Mouse (Mus musculus) naive thymus-derived CD4-positive, alpha-beta T cell, adult 2 months (primary cell): Measurements from ENCODE around the gene Atxn1.

Source experiments
- DNase-seq: peaks from one replicate; pipeline ENCODE4 v3.0.0-alpha.2; 2011; ENCODE audit warnings: low read depth

Gene Atxn1

GRCm38 (mm10) chr13:45724507-45725259 is 240.1 kb downstream of the Atxn1 start:
- DNase-seq = no peak

- DNase-seq = no peak
Observed at GRCm38 (mm10) chr13:45722885-45723284, 241.9 kb downstream of the Atxn1 start.

GRCm38 (mm10) chr13:45721621-45722020 is 243.2 kb downstream of the Atxn1 start:
- no peak for DNase-seq

GRCm38 (mm10) chr13:45718850-45719249 is 246.0 kb downstream of the Atxn1 start:
- no peak for DNase-seq

- DNase-seq = no peak
Observed at GRCm38 (mm10) chr13:45715583-45716180, 249.1 kb downstream of the Atxn1 start.

- no peak for DNase-seq
Observed at GRCm38 (mm10) chr13:45710041-45710440, 254.8 kb downstream of the Atxn1 start.

GRCm38 (mm10) chr13:45709402-45709801 is 255.4 kb downstream of the Atxn1 start:
- no peak for DNase-seq

GRCm38 (mm10) chr13:45701296-45701790 is 263.5 kb downstream of the Atxn1 start:
- no peak for DNase-seq

GRCm38 (mm10) chr13:45698982-45699381 is 265.8 kb downstream of the Atxn1 start:
- DNase-seq = no peak

- no peak for DNase-seq
Observed at GRCm38 (mm10) chr13:45696009-45696408, 268.8 kb downstream of the Atxn1 start.

GRCm38 (mm10) chr13:45694921-45695437 is 269.8 kb downstream of the Atxn1 start:
- DNase-seq = no peak

- DNase-seq = no peak
Observed at GRCm38 (mm10) chr13:45693953-45694352, 270.9 kb downstream of the Atxn1 start.

GRCm38 (mm10) chr13:45693534-45693933 is 271.3 kb downstream of the Atxn1 start:
- peak; percentile 30 for DNase-seq

- DNase-seq = peak; percentile 46
Observed at GRCm38 (mm10) chr13:45693126-45693525, 271.7 kb downstream of the Atxn1 start.

GRCm38 (mm10) chr13:45692440-45692839 is 272.4 kb downstream of the Atxn1 start:
- DNase-seq = no peak

GRCm38 (mm10) chr13:45690426-45690825 is 274.4 kb downstream of the Atxn1 start:
- DNase-seq = no peak

GRCm38 (mm10) chr13:45688864-45689263 is 275.9 kb downstream of the Atxn1 start:
- no peak for DNase-seq

GRCm38 (mm10) chr13:45687581-45687980 is 277.2 kb downstream of the Atxn1 start:
- no peak for DNase-seq

- DNase-seq = no peak
Observed at GRCm38 (mm10) chr13:45686309-45686582, 278.6 kb downstream of the Atxn1 start.

- DNase-seq = no peak
Observed at GRCm38 (mm10) chr13:45685575-45686308, 279.1 kb downstream of the Atxn1 start.

GRCm38 (mm10) chr13:45684891-45685311 is 279.9 kb downstream of the Atxn1 start:
- no peak for DNase-seq

- peak; percentile 37 for DNase-seq
Observed at GRCm38 (mm10) chr13:45683991-45684390, 280.8 kb downstream of the Atxn1 start.

- DNase-seq = no peak
Observed at GRCm38 (mm10) chr13:45681196-45681595, 283.6 kb downstream of the Atxn1 start.
